Mouse (Mus musculus) liver, postnatal 0 days (tissue): ENCODE data around the gene Scamp2.

Source experiments
- CTCF ChIP-seq: sonication (generic); IDR thresholded peaks from 2 replicates; pipeline ENCODE4 v1.5.1; 2016; ENCODE audit warnings: antibody characterized with exemption, low read depth
- EP300 ChIP-seq: IDR thresholded peaks from 2 replicates; pipeline ENCODE4 v1.6.1; 2016; ENCODE audit warnings: antibody characterized with exemption, low read depth, mild to moderate bottlenecking

- TF ChIP-seq CTCF (no peak), EP300 (no peak)
These were observed 8.4 kb upstream of the Scamp2 start, which contains the start of gene Mpi for GRCm38 (mm10) chr9:57552139-57552887.
